Mouse (Mus musculus) midbrain, embryonic 16.5 days (tissue): ENCODE measurements around the gene Megf11. TPM values are rescaled to one million over a fixed set of nuclear protein-coding genes. Genes with fewer than 3 reads are reported as not detected.

Experiments
- ATAC-seq: fragments of 200-750 bp; cut with Nextera tagmentation; 2 replicates; pipeline ENCODE4 v1.8.0; 2017; ENCODE audit warnings: moderate TSS enrichment
- H3K27ac ChIP-seq: fragments of 300-500 bp; sonication (generic); 2 replicates; pipeline ENCODE4 v1.5.1; 2014; ENCODE audit warnings: mild to moderate bottlenecking, low read length, mixed read lengths
- H3K27me3 ChIP-seq: fragments of 300-500 bp; sonication (generic); 2 replicates; pipeline ENCODE4 v1.6.1; 2014; ENCODE audit warnings: low read depth, low read length, mixed read lengths; ENCODE audit not compliant: control insufficient read depth, insufficient read depth
- H3K36me3 ChIP-seq: fragments of 300-500 bp; sonication (generic); 2 replicates; pipeline ENCODE4 v1.6.1; 2014; ENCODE audit warnings: mild to moderate bottlenecking, low read length, moderate library complexity, mixed read lengths; ENCODE audit not compliant: control insufficient read depth, insufficient read depth
- H3K4me1 ChIP-seq: fragments of 300-500 bp; sonication (generic); 2 replicates; pipeline ENCODE4 v1.6.1; 2014; ENCODE audit warnings: mild to moderate bottlenecking, low read length, mixed read lengths; ENCODE audit not compliant: control insufficient read depth, insufficient read depth
- H3K4me2 ChIP-seq: fragments of 300-500 bp; sonication (generic); 2 replicates; pipeline ENCODE4 v1.6.1; 2014; ENCODE audit warnings: mild to moderate bottlenecking, low read length, mixed read lengths
- H3K4me3 ChIP-seq: fragments of 300-500 bp; sonication (generic); 2 replicates; pipeline ENCODE4 v1.5.1; 2014; ENCODE audit warnings: low read depth, mild to moderate bottlenecking, low read length, moderate library complexity, mixed read lengths
- H3K9ac ChIP-seq: fragments of 300-500 bp; sonication (generic); 2 replicates; pipeline ENCODE4 v1.6.1; 2014; ENCODE audit warnings: low read depth, low read length, mixed read lengths
- H3K9me3 ChIP-seq: fragments of 300-500 bp; sonication (generic); replicated peaks from 2 replicates; pipeline ENCODE4 v1.6.1; 2014; ENCODE audit warnings: mild to moderate bottlenecking, low read length, mixed read lengths; ENCODE audit not compliant: control insufficient read depth, poor library complexity, severe bottlenecking
- WGBS: fragments of 180-500 bp; shearing (Covaris S2); extraction: QIAGEN DNeasy Blood & Tissue Kit; methylation state at CpG from one replicate; pipeline ENCODE4 v1.1.7; 2014; 5-methylcytosine and 5-hydroxymethylcytosine counted together
- polyA plus RNA-seq: library from polyadenylated mRNA; unstranded; fragments of >200 nt; fragmentation: Nextera tagmentation; extraction: Ambion mirVana; gene quantifications from 2 replicates; pipeline ENCODE4 v1.2.1, GENCODE M21; 2015

Gene Megf11
- polyA plus RNA-seq, 1 experiment from 2014 or later: 20.5 TPM

- Histone ChIP-seq H3K4me2 (no peak overlapping the region), H3K36me3 (no peaks in the 10 kb centered on the region), H3K27ac (peak overlapping the region; percentile 35; the same call in 1 of the 2 replicates), H3K4me3 (no peak overlapping the region), H3K27me3 (no peaks in the 10 kb centered on the region), H3K9me3 (no peaks in the 10 kb centered on the region), H3K9ac (no peak overlapping the region), H3K4me1 (peaks cover 30% of the 10 kb centered on the region)
- WGBS: 27% methylated on average over 7 of the region's 7 CpGs
- ATAC-seq: peak; percentile 52
These were observed 218.8 kb downstream of the Megf11 start for GRCm38 (mm10) chr9:64604217-64604711.

- peaks cover 30% of the 10 kb centered on the region for H3K4me1 ChIP-seq
- H3K27me3 ChIP-seq: no peaks in the 10 kb centered on the region
- H3K27ac ChIP-seq: peak overlapping the region; percentile 76
- no peak overlapping the region for H3K4me2 ChIP-seq
- 36% methylated on average over 14 of the region's 14 CpGs for WGBS
- H3K36me3 ChIP-seq: no peaks in the 10 kb centered on the region
- peak; percentile 41 for ATAC-seq
- H3K4me3 ChIP-seq: no peak overlapping the region
- H3K9me3 ChIP-seq: no peaks in the 10 kb centered on the region
- H3K9ac ChIP-seq: no peak overlapping the region
These were observed 219.8 kb downstream of the Megf11 start for GRCm38 (mm10) chr9:64605077-64605714.

- 3% methylated on average over 13 of the region's 13 CpGs for WGBS
- Histone ChIP-seq H3K4me2 (no peak overlapping the region), H3K36me3 (no peaks in the 10 kb centered on the region)
These were observed 220.4 kb downstream of the Megf11 start for GRCm38 (mm10) chr9:64605735-64606349.

GRCm38 (mm10) chr9:64607049-64607448 lies 221.6 kb downstream of the Megf11 start:
- WGBS: 86% methylated on average over 1 of the region's 1 CpGs
- ATAC-seq: no peak
- no peaks in the 10 kb centered on the region for H3K36me3 ChIP-seq
- peak overlapping the region; percentile 76; the same call in 1 of the 2 replicates for H3K27ac ChIP-seq
- H3K27me3 ChIP-seq: no peaks in the 10 kb centered on the region
- H3K4me3 ChIP-seq: no peak overlapping the region
- no peak overlapping the region for H3K4me2 ChIP-seq
- no peak overlapping the region for H3K9ac ChIP-seq
- peaks cover 43% of the 10 kb centered on the region for H3K4me1 ChIP-seq
- no peaks in the 10 kb centered on the region for H3K9me3 ChIP-seq

More at GRCm38 (mm10) chr9:64605735-64606349, 220.4 kb downstream of the Megf11 start:
- Histone ChIP-seq H3K4me1 (peaks cover 32% of the 10 kb centered on the region), H3K4me3 (no peak overlapping the region), H3K27me3 (no peaks in the 10 kb centered on the region), H3K9ac (no peak overlapping the region), H3K9me3 (no peaks in the 10 kb centered on the region), H3K27ac (peak overlapping the region; percentile 76)
- ATAC-seq: peak; percentile 87

GRCm38 (mm10) chr9:64609546-64609945 lies 224.1 kb downstream of the Megf11 start:
- ATAC-seq: no peak
- Histone ChIP-seq H3K4me2 (no peak overlapping the region), H3K36me3 (no peaks in the 10 kb centered on the region), H3K4me3 (no peak overlapping the region), H3K27ac (no peak overlapping the region), H3K9me3 (no peaks in the 10 kb centered on the region), H3K4me1 (peaks cover 51% of the 10 kb centered on the region), H3K9ac (no peak overlapping the region), H3K27me3 (no peaks in the 10 kb centered on the region)
- WGBS: 9% methylated on average over 3 of the region's 3 CpGs

GRCm38 (mm10) chr9:64612121-64612983 lies 226.9 kb downstream of the Megf11 start:
- no peaks in the 10 kb centered on the region for H3K36me3 ChIP-seq
- H3K4me1 ChIP-seq: peaks cover 28% of the 10 kb centered on the region
- peak overlapping the region; percentile 23; the same call in 1 of the 2 replicates for H3K9ac ChIP-seq
- peak overlapping the region; percentile 33 for H3K4me2 ChIP-seq
- WGBS: 4% methylated on average over 7 of the region's 7 CpGs
- ATAC-seq: peak; percentile 79
- H3K27me3 ChIP-seq: no peaks in the 10 kb centered on the region
- H3K4me3 ChIP-seq: no peak overlapping the region
- no peaks in the 10 kb centered on the region for H3K9me3 ChIP-seq
- peak overlapping the region; percentile 82 for H3K27ac ChIP-seq

- no peak overlapping the region for H3K4me3 ChIP-seq
- no peaks in the 10 kb centered on the region for H3K9me3 ChIP-seq
- 0 out of 2 replicates have a peak, but pooled peaks have one; percentile 8 for ATAC-seq
- no peaks in the 10 kb centered on the region for H3K27me3 ChIP-seq
- H3K4me1 ChIP-seq: peaks cover 28% of the 10 kb centered on the region
- H3K36me3 ChIP-seq: no peaks in the 10 kb centered on the region
- 39% methylated on average over 7 of the region's 7 CpGs for WGBS
- peak overlapping the region; percentile 33; the same call in 1 of the 2 replicates for H3K4me2 ChIP-seq
- peak overlapping the region; percentile 82 for H3K27ac ChIP-seq
- no peak overlapping the region for H3K9ac ChIP-seq
These were observed 227.7 kb downstream of the Megf11 start for GRCm38 (mm10) chr9:64612984-64613649.

- H3K9me3 ChIP-seq: no peaks in the 10 kb centered on the region
- H3K27ac ChIP-seq: no peak overlapping the region
- H3K4me2 ChIP-seq: no peak overlapping the region
- ATAC-seq: no peak
- no peaks in the 10 kb centered on the region for H3K27me3 ChIP-seq
- no peak overlapping the region for H3K9ac ChIP-seq
- H3K4me1 ChIP-seq: peaks cover 27% of the 10 kb centered on the region
- H3K4me3 ChIP-seq: no peak overlapping the region
- 59% methylated on average over 5 of the region's 5 CpGs for WGBS
- no peaks in the 10 kb centered on the region for H3K36me3 ChIP-seq
These were observed 232.0 kb downstream of the Megf11 start for GRCm38 (mm10) chr9:64617413-64617812.
